Mouse (Mus musculus): ENCODE measurements at regions not wholly inside any gene's neighbourhood (a gene's known extent, or its start where the extent isn't known, plus 50 kb on each side); places are given as distances from the start of the nearest gene placed in this dataset.

- TF ChIP-seq POLR2A (IDR thresholded peaks at IDR 0.05; ENCODE audit: insufficient read depth, low read length) (no peak), CTCF (IDR thresholded peaks at IDR 0.05; ENCODE audit: low read depth, low read length) (no peak), EP300 (IDR thresholded peaks at IDR 0.05; ENCODE audit: insufficient read depth, low read depth, low read length) (no peak)
These were observed 211.9 kb upstream of the Gimd1 start for GRCm38 (mm10) chr3:132417742-132418141.

Data from ES-Bruce4 (cell line).